Mouse (Mus musculus) limb, embryonic 15.5 days (tissue): Measurements from ENCODE around the gene Crtc2. TPM values are rescaled to one million over a fixed set of nuclear protein-coding genes. Genes with fewer than 3 reads are reported as not detected.

Experiments
- ATAC-seq: fragments of 200-750 bp; cut with Nextera tagmentation; 2 replicates; pipeline ENCODE4 v1.8.0; 2017; ENCODE audit warnings: low read depth, moderate TSS enrichment; ENCODE audit not compliant: insufficient number of reproducible peaks, low FRiP score, low TSS enrichment
- H3K27ac ChIP-seq: fragments of 300-500 bp; sonication (generic); 2 replicates; pipeline ENCODE4 v1.5.1; 2015; ENCODE audit warnings: moderate library complexity, mild to moderate bottlenecking, inconsistent platforms
- H3K27me3 ChIP-seq: fragments of 300-500 bp; sonication (generic); 2 replicates; pipeline ENCODE4 v1.6.1; 2015; ENCODE audit warnings: inconsistent platforms
- H3K36me3 ChIP-seq: fragments of 300-500 bp; sonication (generic); 2 replicates; pipeline ENCODE4 v1.6.1; 2015; ENCODE audit warnings: inconsistent platforms
- H3K4me1 ChIP-seq: fragments of 300-500 bp; sonication (generic); 2 replicates; pipeline ENCODE4 v1.6.1; 2015; ENCODE audit warnings: inconsistent platforms
- H3K4me2 ChIP-seq: fragments of 300-500 bp; sonication (generic); 2 replicates; pipeline ENCODE4 v1.6.1; 2015; ENCODE audit warnings: mild to moderate bottlenecking, inconsistent platforms
- H3K4me3 ChIP-seq: fragments of 300-500 bp; sonication (generic); 2 replicates; pipeline ENCODE4 v1.5.1; 2015; ENCODE audit warnings: mild to moderate bottlenecking, inconsistent platforms
- H3K9ac ChIP-seq: fragments of 300-500 bp; sonication (generic); 2 replicates; pipeline ENCODE4 v1.6.1; 2015; ENCODE audit warnings: inconsistent platforms
- H3K9me3 ChIP-seq: fragments of 300-500 bp; sonication (generic); 2 replicates; pipeline ENCODE4 v1.6.1; 2016; ENCODE audit warnings: inconsistent platforms
- WGBS: fragments of 180-500 bp; shearing (Covaris S2); methylation state at CpG from one replicate; pipeline ENCODE4 v1.1.7; 2015; 5-methylcytosine and 5-hydroxymethylcytosine counted together
- microRNA-seq: library from miRNA; unstranded; fragments of <30 nt; microRNA quantifications from one replicate; pipeline ENCODE4, GENCODE M21; 2016
- polyA plus RNA-seq: library from polyadenylated mRNA; unstranded; fragments of >200 nt; fragmentation: Nextera tagmentation; extraction: Ambion mirVana; gene quantifications from 2 replicates; pipeline ENCODE4 v1.2.1, GENCODE M21; 2015

The Crtc2 gene
- polyA plus RNA-seq, 1 experiment from 2014 or later: 20.8 TPM

DNA sequence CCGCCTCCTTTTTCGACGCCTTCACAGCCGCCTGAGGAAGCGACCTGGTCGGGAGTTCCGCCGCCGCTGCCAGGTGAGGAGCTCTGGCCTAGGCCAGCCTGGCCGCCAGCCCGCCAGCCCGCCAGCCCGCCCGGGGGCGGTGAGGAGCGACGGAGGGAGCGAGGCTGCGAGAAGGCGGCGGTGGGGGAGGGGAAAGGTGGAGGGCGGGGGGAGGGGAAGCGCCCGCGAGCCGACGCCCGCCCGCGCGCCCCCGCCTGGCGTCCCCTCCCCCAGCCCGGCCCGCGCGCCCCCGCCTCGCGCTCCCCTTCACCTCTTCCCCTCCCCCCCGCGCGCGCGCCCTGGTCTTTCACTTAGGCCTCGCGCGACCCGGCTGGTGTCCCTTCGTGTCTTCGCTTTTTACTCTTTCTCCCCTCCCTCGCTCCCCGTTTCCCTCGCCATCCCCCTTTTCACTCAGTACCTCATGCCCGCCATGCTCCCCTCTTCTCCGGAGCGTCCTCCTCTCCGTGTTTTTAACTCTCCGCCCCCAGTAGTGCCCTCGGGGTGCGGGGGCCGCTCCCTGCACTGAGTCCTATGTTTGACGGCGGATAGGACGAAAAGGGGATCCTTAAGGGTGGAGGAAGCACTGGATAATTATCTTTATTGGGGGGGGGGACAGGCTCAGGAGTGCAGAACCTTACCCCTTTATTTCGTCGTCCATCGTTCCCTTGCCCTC, 39.5 kb downstream of the Crtc2 start:
- no peaks in the 10 kb centered on the region; the same call in 1 of the 2 replicates for H3K36me3 ChIP-seq
- ATAC-seq: peak; percentile 4
- peaks cover 17% of the 10 kb centered on the region; the same call in 1 of the 2 replicates for H3K4me1 ChIP-seq
- WGBS: 0% methylated on average over 31 of the region's 68 CpGs
- peak overlapping the region; percentile 85 for H3K9ac ChIP-seq
- peak overlapping the region; percentile 97 for H3K27ac ChIP-seq
- peak overlapping the region; percentile 68 for H3K4me2 ChIP-seq
- H3K4me3 ChIP-seq: peak overlapping the region; percentile 76
- H3K9me3 ChIP-seq: no peaks in the 10 kb centered on the region
- no peaks in the 10 kb centered on the region for H3K27me3 ChIP-seq

DNA sequence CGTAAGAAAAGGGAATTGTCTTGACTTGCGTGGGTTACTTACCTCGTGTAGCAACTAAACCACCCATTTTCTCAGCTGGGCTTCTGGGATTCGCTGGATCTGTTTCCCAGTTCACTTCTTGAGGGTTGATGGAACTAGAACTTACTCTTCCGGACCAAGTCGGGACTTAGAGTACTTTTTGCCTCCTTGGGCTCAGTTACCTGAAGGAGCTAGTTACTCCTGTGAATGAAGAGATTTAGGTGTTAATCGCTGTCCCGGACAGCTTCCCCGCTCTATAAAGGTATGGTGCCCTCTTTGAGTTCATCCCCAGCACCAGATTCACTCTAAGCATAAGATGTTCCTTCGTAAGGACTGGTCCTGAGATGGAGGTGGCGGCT, 40.1 kb downstream of the Crtc2 start:
- peak overlapping the region; percentile 76 for H3K4me3 ChIP-seq
- H3K27me3 ChIP-seq: no peaks in the 10 kb centered on the region
- H3K9me3 ChIP-seq: no peaks in the 10 kb centered on the region
- H3K4me2 ChIP-seq: peak overlapping the region; percentile 68
- ATAC-seq: no peak
- peaks cover 17% of the 10 kb centered on the region; the same call in 1 of the 2 replicates for H3K4me1 ChIP-seq
- H3K9ac ChIP-seq: peak overlapping the region; percentile 85
- 2% methylated on average over 11 of the region's 11 CpGs for WGBS
- H3K27ac ChIP-seq: peak overlapping the region; percentile 97
- no peaks in the 10 kb centered on the region; the same call in 1 of the 2 replicates for H3K36me3 ChIP-seq

DNA sequence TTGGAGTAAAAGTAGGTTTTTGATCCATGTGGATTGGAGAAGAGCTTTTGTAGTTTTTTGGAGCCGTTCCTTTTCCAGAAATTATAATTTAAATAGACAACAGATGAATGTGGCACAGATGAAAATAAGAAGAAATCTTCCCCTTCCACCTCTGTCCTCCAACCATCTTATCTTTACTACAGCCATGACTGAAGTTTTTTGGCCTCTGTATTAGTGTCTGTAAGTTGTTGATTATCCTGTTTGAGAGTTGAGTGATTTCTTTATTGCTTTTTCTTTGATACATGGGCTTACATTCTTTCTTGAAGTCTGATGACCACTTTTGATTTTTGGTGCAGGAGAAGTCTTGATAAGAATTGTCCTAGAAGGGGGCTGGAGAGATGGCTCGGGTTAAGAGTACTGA, 40.7 kb downstream of the Crtc2 start:
- peak overlapping the region; percentile 68 for H3K4me2 ChIP-seq
- H3K27ac ChIP-seq: no peak overlapping the region
- H3K9ac ChIP-seq: no peak overlapping the region
- ATAC-seq: no peak
- H3K4me3 ChIP-seq: peak overlapping the region; percentile 76
- H3K9me3 ChIP-seq: no peaks in the 10 kb centered on the region
- H3K36me3 ChIP-seq: no peaks in the 10 kb centered on the region; the same call in 1 of the 2 replicates
- 57% methylated on average over 2 of the region's 2 CpGs for WGBS
- peaks cover 17% of the 10 kb centered on the region; the same call in 1 of the 2 replicates for H3K4me1 ChIP-seq
- H3K27me3 ChIP-seq: no peaks in the 10 kb centered on the region

DNA sequence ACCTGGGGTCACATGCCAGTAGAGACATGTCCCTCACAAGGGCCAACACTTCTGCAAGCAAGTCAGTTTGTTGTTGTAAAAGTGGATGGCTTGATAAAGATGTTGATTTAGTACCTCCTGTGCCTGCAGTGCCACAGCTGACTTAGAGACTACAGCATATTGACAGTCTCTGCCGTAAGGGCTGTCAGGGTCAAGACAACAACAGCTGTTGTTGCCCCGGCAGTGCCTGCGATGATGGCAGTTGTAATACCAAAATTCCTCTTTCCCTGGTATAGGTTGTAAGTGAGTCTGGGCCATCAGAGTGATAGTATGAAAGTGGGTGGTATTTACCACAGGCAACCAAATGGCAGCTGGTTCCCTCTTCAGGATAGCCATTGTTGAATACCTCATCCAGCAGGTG, 51.8 kb downstream of the Crtc2 start:
- 70% methylated on average over 3 of the region's 3 CpGs for WGBS
- Histone ChIP-seq H3K27ac (no peak overlapping the region), H3K27me3 (no peaks in the 10 kb centered on the region), H3K9ac (no peak overlapping the region), H3K36me3 (no peaks in the 10 kb centered on the region), H3K4me2 (no peak overlapping the region), H3K9me3 (no peaks in the 10 kb centered on the region), H3K4me1 (no peaks in the 10 kb centered on the region), H3K4me3 (no peak overlapping the region)
- ATAC-seq: no peak

DNA sequence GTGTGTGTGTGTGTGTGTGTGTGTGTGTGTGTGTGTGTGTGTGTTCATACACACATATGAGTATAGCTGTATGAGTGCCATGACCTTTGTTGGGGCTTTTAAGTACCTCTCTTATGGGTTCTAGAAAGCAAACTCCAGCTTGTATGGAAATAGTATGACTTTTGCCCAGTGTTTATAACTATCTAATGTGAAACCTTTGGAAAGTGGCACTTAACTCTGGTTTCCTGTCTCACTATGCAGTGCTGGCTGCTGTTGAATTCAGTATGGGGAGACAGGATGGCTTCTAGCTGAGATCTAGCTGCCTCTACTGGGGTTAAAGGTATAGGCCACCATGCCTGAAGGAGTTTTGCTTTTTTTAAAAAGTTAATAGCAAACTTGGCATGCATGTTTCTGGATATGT, 55.6 kb downstream of the Crtc2 start:
- no peak for ATAC-seq
- Histone ChIP-seq H3K27me3 (no peaks in the 10 kb centered on the region), H3K4me3 (no peak overlapping the region), H3K9ac (no peak overlapping the region), H3K27ac (no peak overlapping the region), H3K4me2 (no peak overlapping the region), H3K9me3 (no peaks in the 10 kb centered on the region), H3K36me3 (no peaks in the 10 kb centered on the region), H3K4me1 (no peaks in the 10 kb centered on the region)

DNA sequence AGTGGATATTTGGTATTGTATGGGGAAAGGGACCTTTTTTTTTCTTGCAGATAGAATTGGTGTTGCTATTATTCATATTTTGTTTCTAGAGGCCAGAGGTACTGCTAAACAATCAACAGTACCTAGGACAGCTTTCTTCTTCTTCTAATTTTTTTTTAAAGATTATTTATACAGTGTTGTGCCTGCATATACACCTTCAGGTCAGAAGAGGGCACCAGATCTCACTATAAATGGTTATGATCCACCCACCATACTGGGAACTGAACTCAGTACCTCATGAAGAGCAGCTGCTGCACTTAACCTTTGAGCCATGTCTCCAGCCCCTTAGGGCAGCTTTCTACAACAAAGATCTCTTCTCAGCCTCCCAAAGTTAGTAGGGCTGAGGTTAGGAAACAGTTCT, 59.4 kb downstream of the Crtc2 start:
- Histone ChIP-seq H3K4me2 (no peak overlapping the region), H3K9ac (no peak overlapping the region), H3K27ac (no peak overlapping the region), H3K36me3 (no peaks in the 10 kb centered on the region), H3K9me3 (no peaks in the 10 kb centered on the region), H3K4me1 (no peaks in the 10 kb centered on the region), H3K27me3 (no peaks in the 10 kb centered on the region), H3K4me3 (no peak overlapping the region)
- ATAC-seq: no peak

Small RNA genes lying within 50 kb of the gene (microRNA-seq; reads per million reads assigned to microRNA genes)
- gene Mir7012: not detected

Other genes with a start within 250 kb of the Crtc2 start
- gene 4933434E20Rik, start 202.5 kb upstream of the Crtc2 start, polyA plus RNA-seq: 126 and 140 TPM in 2 replicates
- 172 and 174 TPM in 2 replicates for gene Ubap2l, start 201.5 kb upstream of the Crtc2 start, polyA plus RNA-seq
- 474 and 545 TPM in 2 replicates for gene Tpm3, start 181.5 kb upstream of the Crtc2 start, polyA plus RNA-seq
- 0.28 and 0.30 TPM in 2 replicates for gene Nup210l, start 150.0 kb upstream of the Crtc2 start, polyA plus RNA-seq
- gene Rps27, start 40.5 kb upstream of the Crtc2 start, polyA plus RNA-seq: 1,355 and 1,817 TPM in 2 replicates
- gene Rab13, start 40.5 kb upstream of the Crtc2 start, polyA plus RNA-seq: 37.5 and 40.9 TPM in 2 replicates
- 112 and 125 TPM in 2 replicates for gene Jtb, start 22.6 kb upstream of the Crtc2 start, polyA plus RNA-seq
- gene Creb3l4, start 10.7 kb upstream of the Crtc2 start, polyA plus RNA-seq: 5.8 and 6.5 TPM in 2 replicates
- 119 and 122 TPM in 2 replicates for gene Slc39a1, start 6.0 kb upstream of the Crtc2 start, polyA plus RNA-seq
- gene Dennd4b, start 11.0 kb downstream of the Crtc2 start, polyA plus RNA-seq: 3.9 and 4.7 TPM in 2 replicates
- gene Gatad2b, start 39.0 kb downstream of the Crtc2 start, polyA plus RNA-seq: 13.3 and 14.2 TPM in 2 replicates
- gene Slc27a3, start 135.8 kb downstream of the Crtc2 start, polyA plus RNA-seq: 36.2 and 37.0 TPM in 2 replicates
- gene Ints3, start 179.5 kb downstream of the Crtc2 start, polyA plus RNA-seq: 25.6 and 28.0 TPM in 2 replicates
- 5.4 and 6.7 TPM in 2 replicates for gene Npr1, start 211.7 kb downstream of the Crtc2 start, polyA plus RNA-seq
- 171 and 176 TPM in 2 replicates for gene Ilf2, start 222.0 kb downstream of the Crtc2 start, polyA plus RNA-seq
- 89.9 and 95.4 TPM in 2 replicates for gene Snapin, start 236.9 kb downstream of the Crtc2 start, polyA plus RNA-seq